Mouse (Mus musculus): ENCODE data around the gene Mepce.

The Mepce gene

GRCm38 (mm10) chr5:137779053-137779933 lies 8.2 kb downstream of the Mepce start:
- no peak for TF ChIP-seq GATA4 (IDR thresholded peaks at IDR 0.05; ENCODE audit: insufficient replicate concordance, low read length)

DNA sequence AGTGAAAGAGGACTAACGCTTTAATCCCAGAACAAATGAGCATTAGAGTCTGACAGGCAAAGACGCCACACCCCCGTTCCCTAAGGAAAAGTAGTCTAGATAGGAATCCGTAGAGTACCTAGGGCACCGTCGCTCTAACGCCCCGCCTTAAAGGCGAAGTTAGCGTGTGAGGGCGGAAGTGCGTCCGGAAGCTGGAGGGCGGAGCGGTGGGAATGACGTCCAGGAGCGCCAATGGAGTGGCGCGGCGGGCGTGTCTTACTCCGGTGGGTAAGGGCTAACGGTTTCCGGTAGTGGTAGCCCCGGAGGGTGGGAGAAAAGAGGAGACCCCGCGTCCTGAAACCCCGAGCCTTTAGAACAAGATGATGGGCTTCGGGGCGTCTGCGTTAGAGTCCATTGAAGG lies 8.8 kb downstream of the Mepce start, which contains the start of gene Ppp1r35:
Gene Ppp1r35, plus strand, starts transcription at position 215 of the 400 bp plus-strand sequence.
- peak; percentile 52; the same call in 1 of the 2 replicates for TF ChIP-seq GATA4 (IDR thresholded peaks at IDR 0.05; ENCODE audit: insufficient replicate concordance, low read length)

DNA sequence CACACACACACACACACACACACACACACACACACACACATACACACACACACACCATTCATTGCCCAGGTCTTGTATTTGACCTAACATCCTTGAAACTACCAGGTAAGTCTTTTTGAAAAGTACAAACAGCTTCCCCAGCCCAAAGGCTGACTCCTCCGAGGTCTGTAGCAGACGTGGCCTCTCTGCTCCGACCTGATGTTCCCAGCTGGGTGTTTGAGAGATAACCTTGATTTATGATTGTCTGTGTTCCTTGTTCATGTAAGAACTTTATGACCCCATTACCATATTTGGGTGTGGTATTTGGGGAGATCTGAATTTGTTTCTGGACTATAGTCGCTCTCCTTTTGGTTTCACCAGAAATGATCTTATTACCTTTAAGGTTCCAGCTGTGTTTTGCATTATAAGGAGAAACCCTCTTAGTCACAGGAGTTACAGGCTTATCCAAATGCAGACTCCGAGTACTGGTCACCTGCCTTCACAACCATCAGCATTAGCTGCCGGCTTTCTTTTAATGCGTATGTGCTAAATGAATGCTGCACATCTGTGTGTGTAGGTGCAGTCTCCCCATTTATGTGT lies 10.1 kb downstream of the Mepce start:
- no peak for TF ChIP-seq GATA4 (IDR thresholded peaks at IDR 0.05; ENCODE audit: insufficient replicate concordance, low read length)

GRCm38 (mm10) chr5:137776408-137776918 lies 11.0 kb downstream of the Mepce start:
- no peak for TF ChIP-seq GATA4 (IDR thresholded peaks at IDR 0.05; ENCODE audit: insufficient replicate concordance, low read length)

- TF ChIP-seq GATA4 (IDR thresholded peaks at IDR 0.05; ENCODE audit: insufficient replicate concordance, low read length), result no peak
Observed at GRCm38 (mm10) chr5:137775587-137776290, 11.7 kb downstream of the Mepce start.

DNA sequence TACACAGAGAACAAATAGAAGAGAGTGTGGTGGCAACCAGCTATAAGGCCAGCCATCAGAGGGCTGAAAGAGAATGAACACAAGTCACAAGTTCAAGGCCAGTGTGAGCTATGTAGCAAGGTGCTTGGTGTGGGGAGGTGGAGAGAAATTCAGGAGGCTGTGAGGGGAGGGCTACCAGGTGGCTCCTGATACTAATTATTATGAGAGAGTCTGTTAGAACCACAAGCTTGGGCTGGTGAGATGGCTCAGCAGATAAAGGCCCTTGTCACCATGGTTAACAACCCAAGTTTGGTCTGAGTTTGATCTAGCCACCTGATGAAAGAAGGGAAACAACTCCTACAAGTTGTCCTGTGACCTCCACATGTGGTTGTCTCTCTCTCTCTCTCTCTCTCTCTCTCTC lies 14.7 kb downstream of the Mepce start:
- no peak for TF ChIP-seq GATA4 (IDR thresholded peaks at IDR 0.05; ENCODE audit: insufficient replicate concordance, low read length)

GRCm38 (mm10) chr5:137770709-137771108 lies 16.7 kb downstream of the Mepce start:
- no peak for TF ChIP-seq GATA4 (IDR thresholded peaks at IDR 0.05; ENCODE audit: insufficient replicate concordance, low read length)

- no peak for TF ChIP-seq GATA4 (IDR thresholded peaks at IDR 0.05; ENCODE audit: insufficient replicate concordance, low read length)
Observed at GRCm38 (mm10) chr5:137768475-137768874, 19.0 kb downstream of the Mepce start.

GRCm38 (mm10) chr5:137766270-137766669 lies 21.2 kb downstream of the Mepce start:
- TF ChIP-seq GATA4 (IDR thresholded peaks at IDR 0.05; ENCODE audit: insufficient replicate concordance, low read length), result no peak

- TF ChIP-seq GATA4 (IDR thresholded peaks at IDR 0.05; ENCODE audit: insufficient replicate concordance, low read length), result no peak
Observed at GRCm38 (mm10) chr5:137764609-137765340, 22.7 kb downstream of the Mepce start.

DNA sequence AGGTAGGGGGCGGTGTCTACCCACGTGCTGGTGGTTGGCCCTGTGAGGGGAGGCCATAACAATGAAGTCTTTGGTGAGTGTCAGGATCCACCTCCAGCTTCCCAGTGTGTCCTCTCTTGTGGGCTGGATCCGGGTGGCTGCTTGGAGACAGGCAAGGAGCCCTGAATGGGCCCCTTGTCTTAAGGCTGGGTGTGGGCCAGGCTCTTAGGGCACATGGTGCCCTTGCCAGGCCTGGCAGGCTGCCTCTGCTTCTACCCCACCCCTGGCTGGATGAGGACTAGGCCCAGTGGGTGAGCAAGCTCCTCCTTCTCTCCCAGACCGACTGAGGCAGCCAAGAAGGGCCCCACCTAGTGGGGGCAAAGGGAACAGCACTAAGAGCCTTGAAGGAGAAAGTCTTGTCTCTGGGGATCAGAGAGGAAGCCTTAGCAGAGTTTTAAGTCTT lies 27.5 kb downstream of the Mepce start:
- TF ChIP-seq GATA4 (IDR thresholded peaks at IDR 0.05; ENCODE audit: insufficient replicate concordance, low read length), result no peak

DNA sequence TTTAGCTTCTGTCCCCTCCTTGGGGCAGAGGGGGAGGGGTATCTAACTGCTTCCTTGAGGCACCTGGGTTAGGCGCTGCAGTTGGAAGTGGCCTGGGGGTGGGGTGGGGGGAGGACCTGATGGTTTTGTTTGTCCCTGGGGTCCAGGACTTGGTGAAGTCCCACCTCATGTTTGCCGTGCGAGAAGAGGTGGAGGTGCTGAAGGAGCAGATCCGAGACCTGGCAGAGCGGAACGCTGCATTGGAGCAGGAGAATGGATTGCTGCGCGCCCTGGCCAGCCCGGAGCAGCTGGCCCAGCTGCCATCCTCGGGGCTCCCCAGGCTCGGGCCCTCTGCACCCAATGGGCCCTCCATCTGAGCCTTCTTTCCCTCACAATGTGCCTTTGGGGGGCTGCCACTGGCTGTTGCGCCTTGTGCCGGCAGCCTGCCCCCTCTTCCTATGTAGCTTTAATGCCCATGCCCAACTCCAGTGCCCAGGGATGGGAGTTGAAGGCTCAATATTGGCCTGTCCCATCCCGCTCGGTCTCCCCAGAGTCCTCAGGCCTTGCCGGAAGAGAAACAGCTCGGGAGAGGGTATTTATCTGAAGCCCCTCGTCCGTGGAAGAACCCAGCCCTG lies 28.4 kb downstream of the Mepce start:
- TF ChIP-seq GATA4 (IDR thresholded peaks at IDR 0.05; ENCODE audit: insufficient replicate concordance, low read length), result no peak

- no peak for TF ChIP-seq GATA4 (IDR thresholded peaks at IDR 0.05; ENCODE audit: insufficient replicate concordance, low read length)
Observed at GRCm38 (mm10) chr5:137757887-137758286, 29.6 kb downstream of the Mepce start.

DNA sequence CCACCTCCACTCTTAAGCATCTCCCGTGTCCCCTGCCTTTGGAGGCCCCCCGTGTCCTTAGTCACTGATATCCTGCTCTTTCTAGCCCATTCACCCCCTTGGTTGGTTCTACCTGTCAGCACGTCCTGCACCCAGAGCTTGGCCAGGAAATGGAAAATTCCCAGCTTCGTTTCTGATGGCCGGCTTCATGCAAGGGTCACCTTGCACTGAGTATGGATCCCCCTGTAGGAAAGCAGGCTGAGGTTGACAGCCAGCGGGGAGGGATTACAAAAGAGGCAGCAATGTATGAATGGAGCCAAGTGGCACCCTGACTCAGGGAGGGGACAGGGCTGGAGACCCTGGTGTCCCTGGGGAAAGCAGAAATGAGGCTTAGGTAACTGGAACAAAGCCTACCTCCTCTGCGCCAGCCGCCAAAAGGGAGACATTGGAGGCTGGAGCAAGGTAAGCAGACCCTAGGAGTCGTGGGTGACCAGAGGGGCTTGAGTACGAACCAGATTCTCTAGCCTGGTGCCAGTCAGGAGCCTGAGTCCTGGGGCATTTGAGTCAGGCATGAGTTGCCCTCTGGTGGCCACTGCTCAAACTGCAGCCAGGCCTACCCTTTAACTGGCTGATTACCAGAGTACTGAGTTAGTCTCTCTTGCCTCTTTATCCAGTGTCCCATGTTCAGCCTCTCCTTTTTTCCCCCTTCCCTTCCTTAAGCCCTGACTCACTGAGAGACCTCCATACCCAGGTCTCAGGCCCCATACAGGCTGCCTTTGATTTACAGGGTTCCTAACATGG lies 30.4 kb downstream of the Mepce start:
- TF ChIP-seq GATA4 (IDR thresholded peaks at IDR 0.05; ENCODE audit: insufficient replicate concordance, low read length), result no peak

Measured in liver, adult (tissue).